Mouse (Mus musculus): ENCODE measurements at regions not wholly inside any gene's neighbourhood (a gene's known extent, or its start where the extent isn't known, plus 50 kb on each side); places are given as distances from the start of the nearest gene placed in this dataset.

DNA sequence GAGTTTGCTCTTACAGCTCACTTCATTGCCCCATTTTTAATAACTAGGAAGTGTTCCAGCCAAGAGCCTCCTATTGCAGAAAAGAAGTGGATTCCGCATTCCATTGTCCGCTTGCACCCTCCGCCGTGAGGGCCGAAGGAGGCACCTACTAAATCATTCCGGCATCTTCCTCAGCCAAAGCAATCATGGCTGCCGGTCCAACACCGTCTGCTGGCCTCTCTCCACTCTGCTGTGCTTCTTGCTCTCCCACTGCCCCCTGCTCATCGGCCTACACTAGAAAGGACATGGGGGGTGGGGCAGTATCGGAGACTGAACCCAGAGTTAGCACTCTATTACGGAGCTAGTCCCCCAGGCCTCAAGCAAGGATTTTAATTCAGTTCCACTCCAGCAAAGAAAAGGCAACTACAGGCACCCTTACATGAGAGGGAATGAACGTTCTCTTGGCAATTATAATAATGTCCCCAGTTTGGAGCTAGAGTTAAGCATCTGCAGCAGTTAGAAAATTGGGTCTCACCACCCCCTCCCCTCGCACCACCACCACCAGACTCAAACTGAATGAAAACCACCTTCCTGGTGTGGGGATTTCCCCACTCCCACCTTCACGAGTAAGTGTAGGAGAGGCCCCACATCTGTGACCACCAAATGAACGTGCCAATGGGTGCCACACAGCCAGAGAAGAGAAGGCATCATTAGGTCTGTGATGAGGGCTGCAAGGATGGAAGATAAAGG, 88.3 kb downstream of the Adamts15 start:
- H3K36me3 ChIP-seq (ENCODE audit: control insufficient read depth, insufficient read depth, low read length) = no peaks in the 10 kb centered on the region
- ATAC-seq (ENCODE audit: low FRiP score, low read depth) = peak; percentile 63
- H3K9ac ChIP-seq (ENCODE audit: low read depth, low read length, severe bottlenecking) = no peak overlapping the region
- 50% methylated on average over 15 of the region's 15 CpGs for WGBS
- peak; percentile 39 for DNase-seq (ENCODE audit: low spot score)
- H3K4me1 ChIP-seq (ENCODE audit: control insufficient read depth, insufficient read depth, low read length) = peaks cover 15% of the 10 kb centered on the region
- H3K9me3 ChIP-seq (ENCODE audit: control insufficient read depth, low read length) = no peaks in the 10 kb centered on the region
- H3K27ac ChIP-seq (replicated peaks; ENCODE audit: low read depth, low read length) = peak overlapping the region; percentile 85
- no peak overlapping the region for H3K4me2 ChIP-seq (replicated peaks; ENCODE audit: low read depth, low read length, severe bottlenecking)
- no peaks in the 10 kb centered on the region for H3K27me3 ChIP-seq (ENCODE audit: control insufficient read depth, insufficient read depth, low read length)
- no peak overlapping the region for H3K4me3 ChIP-seq (replicated peaks; ENCODE audit: low read length)
- TF ChIP-seq POLR2A (IDR thresholded peaks at IDR 0.05; ENCODE audit: borderline replicate concordance, extremely low read depth, insufficient read depth, insufficient read length) = no peak

DNA sequence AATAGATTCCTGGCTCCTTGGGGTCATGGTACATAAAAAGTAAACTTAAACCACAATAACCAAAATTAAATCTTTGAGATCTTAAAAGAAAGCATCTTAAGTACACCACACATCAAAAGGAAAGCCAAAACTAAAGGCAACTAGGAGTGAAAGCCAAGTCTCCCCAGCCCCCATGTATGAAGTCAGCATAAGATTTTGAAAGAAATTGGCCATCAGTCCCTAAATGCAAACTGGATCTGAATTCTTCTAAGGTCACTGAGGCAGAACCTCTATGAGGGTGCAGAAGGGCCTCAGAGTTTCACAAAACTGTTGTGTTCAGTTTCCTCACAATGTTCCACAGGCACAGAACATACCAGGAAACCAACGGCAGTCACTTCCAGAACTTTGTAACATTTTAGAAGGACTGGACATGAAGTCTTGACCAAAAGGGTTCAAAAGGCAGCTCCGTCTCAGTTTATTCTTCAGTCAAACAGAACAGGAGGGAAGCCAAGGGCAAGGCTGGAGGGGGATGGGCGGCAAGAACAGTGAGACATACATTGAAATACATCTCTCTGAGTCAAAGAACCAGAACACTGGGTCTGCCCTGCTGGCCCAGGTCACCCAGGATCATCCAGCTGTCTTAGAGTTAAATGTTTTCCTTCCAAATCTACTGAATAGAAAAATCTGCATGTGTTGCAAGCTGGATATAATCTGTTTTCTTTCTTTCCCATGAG, 92.9 kb downstream of the Adamts15 start:
- 80% methylated on average over 3 of the region's 3 CpGs for WGBS
- no peak overlapping the region for H3K4me2 ChIP-seq (replicated peaks; ENCODE audit: low read depth, low read length, severe bottlenecking)
- no peak overlapping the region for H3K27ac ChIP-seq (replicated peaks; ENCODE audit: low read depth, low read length)
- H3K9ac ChIP-seq (ENCODE audit: low read depth, low read length, severe bottlenecking) = no peak overlapping the region
- no peaks in the 10 kb centered on the region for H3K36me3 ChIP-seq (ENCODE audit: control insufficient read depth, insufficient read depth, low read length)
- ATAC-seq (ENCODE audit: low FRiP score, low read depth) (no peak), DNase-seq (ENCODE audit: low spot score) (no peak)
- H3K27me3 ChIP-seq (ENCODE audit: control insufficient read depth, insufficient read depth, low read length) = no peaks in the 10 kb centered on the region
- H3K4me3 ChIP-seq (replicated peaks; ENCODE audit: low read length) = no peak overlapping the region
- no peak for TF ChIP-seq POLR2A (IDR thresholded peaks at IDR 0.05; ENCODE audit: borderline replicate concordance, extremely low read depth, insufficient read depth, insufficient read length)
- peaks cover 7% of the 10 kb centered on the region for H3K4me1 ChIP-seq (ENCODE audit: control insufficient read depth, insufficient read depth, low read length)
- 0 out of 2 replicates have a peak, but pooled peaks cover 5% of the 10 kb centered on the region for H3K9me3 ChIP-seq (ENCODE audit: control insufficient read depth, low read length)

GRCm38 (mm10) chr9:30827780-30828179, 94.5 kb downstream of the Adamts15 start:
- H3K27me3 ChIP-seq (ENCODE audit: control insufficient read depth, insufficient read depth, low read length) = no peaks in the 10 kb centered on the region
- no peak for TF ChIP-seq POLR2A (IDR thresholded peaks at IDR 0.05; ENCODE audit: borderline replicate concordance, extremely low read depth, insufficient read depth, insufficient read length)
- no peak overlapping the region for H3K4me2 ChIP-seq (replicated peaks; ENCODE audit: low read depth, low read length, severe bottlenecking)
- 84% methylated on average over 1 of the region's 1 CpGs for WGBS
- no peak overlapping the region for H3K27ac ChIP-seq (replicated peaks; ENCODE audit: low read depth, low read length)
- no peak for DNase-seq (ENCODE audit: low spot score)
- H3K9me3 ChIP-seq (ENCODE audit: control insufficient read depth, low read length) = 0 out of 2 replicates have a peak, but pooled peaks cover 5% of the 10 kb centered on the region
- H3K36me3 ChIP-seq (ENCODE audit: control insufficient read depth, insufficient read depth, low read length) = no peaks in the 10 kb centered on the region
- no peak for ATAC-seq (ENCODE audit: low FRiP score, low read depth)
- no peak overlapping the region for H3K9ac ChIP-seq (ENCODE audit: low read depth, low read length, severe bottlenecking)
- H3K4me1 ChIP-seq (ENCODE audit: control insufficient read depth, insufficient read depth, low read length) = no peaks in the 10 kb centered on the region
- H3K4me3 ChIP-seq (replicated peaks; ENCODE audit: low read length) = no peak overlapping the region

DNA sequence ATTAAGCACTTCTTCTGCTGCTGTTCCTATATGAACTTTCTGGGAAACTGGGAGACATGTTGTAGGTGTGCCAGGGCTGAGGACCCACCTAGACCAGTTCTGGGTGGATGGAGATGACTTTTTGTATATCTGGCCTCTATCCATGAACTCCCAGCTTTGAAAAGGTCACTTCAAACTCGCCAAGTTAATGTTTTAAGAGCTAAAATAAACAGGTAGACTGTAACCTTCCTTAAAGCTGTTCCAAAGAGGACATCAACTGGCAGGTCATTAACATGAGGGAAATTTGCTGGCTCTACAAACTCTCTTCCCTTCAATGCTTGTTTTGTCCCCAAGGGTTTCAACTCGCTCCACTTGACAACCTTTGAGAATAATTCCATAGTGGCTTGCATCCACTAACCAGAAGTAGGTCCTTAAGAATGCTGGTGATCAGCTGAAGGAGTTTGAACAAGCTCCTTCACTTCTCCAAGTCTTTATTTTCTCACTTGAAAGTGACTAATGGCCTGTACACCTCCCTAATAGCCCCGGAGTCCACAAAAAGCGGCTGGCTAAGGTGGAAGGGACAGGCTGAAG, 98.1 kb downstream of the Adamts15 start:
- TF ChIP-seq POLR2A (IDR thresholded peaks at IDR 0.05; ENCODE audit: borderline replicate concordance, extremely low read depth, insufficient read depth, insufficient read length) = no peak
- Histone ChIP-seq H3K9ac (ENCODE audit: low read depth, low read length, severe bottlenecking) (no peak overlapping the region), H3K9me3 (ENCODE audit: control insufficient read depth, low read length) (0 out of 2 replicates have a peak, but pooled peaks cover 5% of the 10 kb centered on the region), H3K27ac (replicated peaks; ENCODE audit: low read depth, low read length) (no peak overlapping the region), H3K36me3 (ENCODE audit: control insufficient read depth, insufficient read depth, low read length) (no peaks in the 10 kb centered on the region), H3K27me3 (ENCODE audit: control insufficient read depth, insufficient read depth, low read length) (no peaks in the 10 kb centered on the region), H3K4me2 (replicated peaks; ENCODE audit: low read depth, low read length, severe bottlenecking) (no peak overlapping the region), H3K4me3 (replicated peaks; ENCODE audit: low read length) (no peak overlapping the region), H3K4me1 (ENCODE audit: control insufficient read depth, insufficient read depth, low read length) (no peaks in the 10 kb centered on the region)
- WGBS = 64% methylated on average over 4 of the region's 4 CpGs
- no peak for ATAC-seq (ENCODE audit: low FRiP score, low read depth)
- DNase-seq (ENCODE audit: low spot score) = no peak

- Histone ChIP-seq H3K9me3 (ENCODE audit: control insufficient read depth, low read length) (0 out of 2 replicates have a peak, but pooled peaks cover 1% of the 10 kb centered on the region), H3K4me2 (replicated peaks; ENCODE audit: low read depth, low read length, severe bottlenecking) (no peak overlapping the region), H3K27ac (replicated peaks; ENCODE audit: low read depth, low read length) (no peak overlapping the region), H3K27me3 (ENCODE audit: control insufficient read depth, insufficient read depth, low read length) (no peaks in the 10 kb centered on the region), H3K4me1 (ENCODE audit: control insufficient read depth, insufficient read depth, low read length) (peaks cover 7% of the 10 kb centered on the region), H3K9ac (ENCODE audit: low read depth, low read length, severe bottlenecking) (no peak overlapping the region), H3K36me3 (ENCODE audit: control insufficient read depth, insufficient read depth, low read length) (no peaks in the 10 kb centered on the region), H3K4me3 (replicated peaks; ENCODE audit: low read length) (no peak overlapping the region)
- DNase-seq (ENCODE audit: low spot score) (no peak), ATAC-seq (ENCODE audit: low FRiP score, low read depth) (no peak)
- no peak for TF ChIP-seq POLR2A (IDR thresholded peaks at IDR 0.05; ENCODE audit: borderline replicate concordance, extremely low read depth, insufficient read depth, insufficient read length)
- WGBS = 92% methylated on average over 2 of the region's 2 CpGs
These were observed 101.4 kb downstream of the Adamts15 start for GRCm38 (mm10) chr9:30820806-30821375.

Measured in limb, embryonic 14.5 days (tissue).